Mouse (Mus musculus) brain, embryonic 14.5 days (tissue): ENCODE data around the gene Rad52.

ENCODE experiments used
- CTCF ChIP-seq: fragments of 200-500 bp; IDR thresholded peaks from 2 replicates; pipeline ENCODE4 v1.5.1; 2012; ENCODE audit warnings: inconsistent platforms, mild to moderate bottlenecking, moderate library complexity, borderline replicate concordance; ENCODE audit not compliant: insufficient read depth, insufficient read length; ENCODE audit errors: extremely low read depth
- POLR2A ChIP-seq: fragments of 200-500 bp; IDR thresholded peaks from 2 replicates; pipeline ENCODE4 v1.6.1; 2012; ENCODE audit warnings: mild to moderate bottlenecking, inconsistent platforms, borderline replicate concordance; ENCODE audit not compliant: poor library complexity, insufficient read depth, insufficient read length, severe bottlenecking; ENCODE audit errors: extremely low read depth

DNA sequence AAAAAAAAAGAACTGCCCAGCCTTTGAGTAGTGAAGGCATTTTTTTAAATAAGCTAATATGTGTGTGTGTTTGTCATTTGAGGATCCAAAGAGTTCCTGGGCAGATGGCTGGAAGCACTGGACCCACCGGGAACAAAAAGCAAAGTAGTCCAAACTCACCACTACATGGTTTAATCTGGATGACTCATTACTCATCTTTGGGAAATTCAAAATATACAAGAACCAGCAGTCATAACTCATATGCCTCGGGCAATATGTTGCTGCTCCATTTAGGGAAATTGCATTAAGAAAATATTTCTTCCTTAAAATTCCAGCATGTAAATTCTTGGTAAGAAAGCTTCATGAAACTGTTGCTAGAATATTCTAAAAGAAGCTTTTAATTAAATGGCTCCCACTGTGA, 42.3 kb upstream of the Rad52 start:
- TF ChIP-seq POLR2A (no peak), CTCF (no peak)
